Mouse (Mus musculus): ENCODE measurements around the gene Arhgap33.
A peak's percentile ranks its signal among the peaks of the same experiment; 100 is the strongest.

Arhgap33 gene

DNA sequence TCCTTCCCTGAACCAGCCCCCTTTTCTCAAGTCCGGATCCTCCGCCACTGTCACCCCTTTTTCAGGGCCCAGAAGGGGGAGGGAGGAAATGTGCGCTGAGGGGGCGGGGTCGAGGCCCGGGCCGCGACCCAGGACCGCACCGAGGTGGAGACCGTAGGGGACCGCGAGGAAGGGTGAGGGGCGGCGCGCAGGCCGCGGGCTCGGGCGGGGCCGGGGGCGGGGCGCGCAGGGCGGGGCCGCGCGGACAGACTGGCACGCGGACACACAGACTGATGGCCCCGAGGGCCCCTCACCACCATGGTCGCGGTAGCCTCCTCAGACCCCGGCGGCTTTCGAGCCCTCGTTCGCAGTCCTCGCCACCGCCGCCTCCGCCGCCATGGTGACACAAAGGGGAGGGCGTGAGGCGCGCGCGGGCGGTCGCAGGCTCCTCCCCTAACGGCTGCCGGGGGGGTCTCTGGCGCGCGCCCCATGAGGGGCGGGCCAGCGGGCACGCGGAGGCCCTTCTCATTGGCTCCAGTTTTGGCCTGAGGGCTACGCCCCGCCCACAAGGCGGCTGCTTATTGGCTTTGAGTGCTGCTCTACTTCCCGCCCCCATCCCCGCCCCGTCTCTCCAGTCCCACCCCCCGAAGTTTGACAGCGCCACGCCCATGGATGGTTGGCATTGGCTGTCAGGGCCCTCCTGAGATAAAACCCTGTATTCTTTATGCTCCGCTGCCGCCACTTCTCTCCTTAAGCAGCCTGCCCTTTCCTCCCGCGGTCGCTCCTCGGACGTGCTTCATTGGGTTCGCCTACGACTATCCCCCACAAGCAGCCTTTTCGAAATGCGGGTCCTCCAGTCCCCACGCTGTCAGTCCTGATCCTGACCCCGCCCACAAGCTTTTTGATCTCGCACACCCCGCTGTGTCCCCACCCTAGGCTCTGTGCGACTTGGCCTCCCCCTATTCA lies at the start of gene Arhgap33:
Arhgap33 (minus strand) TSS at position 428 of the 945 bp plus-strand sequence.
- DNase-seq: peak; percentile 98 to 99

- DNase-seq: no peak
Measured at GRCm38 (mm10) chr7:30584339-30584738, 49.5 kb upstream of the Arhgap33 start.

- DNase-seq: peak in 1 of 2 experiments; percentile 10
Measured at GRCm38 (mm10) chr7:30581547-30581946, 46.7 kb upstream of the Arhgap33 start.

DNA sequence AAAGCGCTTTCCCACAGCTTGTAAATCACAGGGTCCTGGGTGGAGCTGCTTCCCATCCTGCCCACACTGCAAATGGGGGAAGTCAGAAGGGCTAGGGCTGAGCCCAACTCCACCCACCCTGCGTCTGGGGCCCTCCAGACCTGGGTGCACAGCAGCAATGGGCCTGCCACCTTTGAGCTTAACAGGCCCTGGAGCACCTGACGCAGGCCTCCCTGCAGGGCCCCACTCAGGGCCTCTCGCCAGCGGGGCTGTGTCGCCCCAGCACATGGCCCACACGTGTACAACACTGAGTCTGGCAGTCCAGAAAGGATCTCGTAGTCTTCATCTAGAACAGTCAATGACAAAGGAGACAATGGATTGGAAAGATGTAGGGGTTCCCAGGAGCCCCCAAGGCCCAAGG lies 45.1 kb upstream of the Arhgap33 start:
- no peak for DNase-seq

- DNase-seq: peak; percentile 86 to 90
Measured at GRCm38 (mm10) chr7:30572969-30573368, 38.1 kb upstream of the Arhgap33 start.

- DNase-seq: no peak
Measured at GRCm38 (mm10) chr7:30572389-30572788, 37.5 kb upstream of the Arhgap33 start.

DNA sequence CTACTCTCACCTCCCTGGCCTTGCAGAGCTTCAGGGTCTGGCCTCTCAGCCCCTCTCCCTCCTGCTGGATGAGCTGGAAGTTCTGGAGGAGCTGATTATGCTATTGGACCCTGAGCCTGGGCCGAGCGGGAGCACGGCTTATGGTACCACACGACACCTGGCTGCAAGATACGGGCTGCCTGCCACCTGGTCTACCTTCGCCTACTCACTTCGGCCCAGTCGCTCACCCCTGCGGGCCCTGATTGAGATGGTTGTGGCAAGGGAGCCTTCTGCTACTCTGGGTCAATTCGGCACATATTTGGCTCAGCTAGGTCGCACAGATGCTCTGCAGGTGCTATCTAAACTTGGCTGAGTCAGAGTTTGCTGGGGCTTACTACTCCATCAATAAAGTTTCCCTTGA lies 32.7 kb upstream of the Arhgap33 start:
- no peak for DNase-seq

DNA sequence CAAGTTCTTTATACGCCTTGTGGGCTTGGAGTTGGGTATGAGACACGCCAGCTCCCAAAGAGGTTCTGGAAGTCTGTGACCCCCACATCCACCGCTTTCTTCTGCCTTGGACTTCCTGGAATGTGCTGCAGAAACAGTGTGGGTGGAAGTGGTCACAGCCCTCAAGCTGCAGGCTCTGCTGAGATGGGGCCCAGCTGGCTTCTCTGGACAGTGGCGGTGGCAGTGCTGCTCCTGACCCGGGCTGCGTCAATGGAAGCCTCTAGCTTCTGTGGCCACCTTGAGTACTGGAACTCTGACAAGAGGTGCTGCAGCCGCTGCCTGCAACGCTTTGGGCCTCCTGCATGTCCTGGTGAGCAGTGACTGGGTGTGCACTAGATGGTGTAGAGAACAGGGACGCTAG lies 31.2 kb upstream of the Arhgap33 start:
- no peak for DNase-seq

DNA sequence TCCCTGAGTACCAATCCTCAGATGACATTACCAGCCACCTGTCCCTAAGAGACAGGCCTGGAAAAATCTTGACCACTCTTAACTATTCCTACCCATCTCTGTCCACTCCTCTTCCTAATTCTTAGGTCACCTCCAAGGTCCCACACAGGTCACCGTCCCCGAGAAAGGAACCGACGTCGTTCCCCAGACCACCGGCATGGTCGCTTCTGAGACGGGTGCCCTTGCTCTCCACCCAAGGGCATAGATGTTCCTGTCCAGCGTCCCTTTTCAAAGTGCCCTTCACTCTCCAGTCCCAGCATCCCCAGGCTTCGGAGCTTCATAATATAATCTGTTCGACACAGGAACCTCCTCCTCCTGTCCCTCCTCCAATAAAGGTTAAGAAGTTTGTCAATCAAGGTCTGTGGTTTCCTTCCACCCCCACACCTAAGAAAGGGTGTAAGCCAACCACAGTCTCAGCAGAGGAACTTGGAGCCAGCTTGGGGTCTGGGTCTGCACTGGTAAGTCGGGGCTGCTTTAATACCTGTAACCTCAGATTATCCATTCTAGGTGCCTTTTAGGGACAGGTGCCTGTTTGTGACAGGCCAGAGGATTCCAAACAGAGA lies 30.2 kb upstream of the Arhgap33 start, which contains the start of gene Igflr1:
Igflr1 (plus strand) TSS at position 458 of the 602 bp plus-strand sequence.
- no peak for DNase-seq

GRCm38 (mm10) chr7:30563906-30564280 lies 29.0 kb upstream of the Arhgap33 start:
- DNase-seq: no peak

GRCm38 (mm10) chr7:30563117-30563905 lies 28.5 kb upstream of the Arhgap33 start, which contains the start of the genes U2af1l4, Gm49396 and Psenen:
Gene U2af1l4, plus strand, starts transcription at chr7:30563301.
Gene Gm49396, plus strand, starts transcription at chr7:30563344.
Gene Psenen, minus strand, starts transcription at chr7:30563627.
- DNase-seq: peak; percentile 97 to 98

DNA sequence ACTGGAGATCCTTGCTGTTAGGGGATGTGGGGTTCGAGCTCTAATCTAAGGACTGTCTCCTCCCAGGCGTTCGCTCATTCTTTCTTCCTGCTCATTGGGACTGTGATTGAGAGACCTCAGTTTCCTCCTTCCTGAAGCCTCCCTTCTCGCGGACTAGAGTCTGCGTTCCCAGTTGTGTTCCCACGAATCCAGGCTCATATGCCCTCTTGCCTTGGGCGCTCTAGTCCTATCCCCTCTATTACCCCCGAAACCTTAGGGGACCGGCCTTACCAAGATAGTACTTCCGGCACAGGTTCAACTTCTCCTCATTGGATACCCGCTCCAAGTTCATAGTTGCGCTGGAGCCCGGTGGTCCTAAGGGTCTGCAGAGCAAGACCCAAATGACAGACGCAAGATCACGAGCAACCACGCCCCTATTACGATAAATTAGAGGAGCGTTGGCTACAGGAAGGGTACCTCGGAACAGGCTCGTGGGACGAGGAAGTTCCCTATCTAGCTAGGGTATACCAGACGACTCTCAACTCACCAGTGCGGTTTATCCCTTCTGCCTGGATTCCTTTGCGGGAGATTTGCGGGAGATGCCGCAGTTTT lies 27.8 kb upstream of the Arhgap33 start:
- no peak for DNase-seq

DNA sequence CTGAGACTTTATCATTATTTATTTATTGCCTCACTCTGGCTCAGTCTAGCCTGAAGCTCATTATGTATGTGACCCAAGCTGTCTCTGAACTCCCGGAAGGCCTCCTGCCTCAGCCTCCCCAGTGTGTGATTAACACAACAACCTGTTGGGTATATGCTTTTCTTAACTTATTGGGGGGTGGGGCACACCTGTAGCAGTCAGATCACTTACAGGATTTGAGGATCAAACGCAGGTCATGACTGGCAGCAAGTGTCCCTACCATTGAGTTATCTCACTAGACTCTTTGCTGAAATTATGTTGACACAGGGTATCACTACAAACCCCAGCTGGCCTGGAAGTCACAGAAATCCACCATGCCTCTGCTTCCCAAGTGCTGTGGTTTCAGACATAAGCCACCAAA lies 25.4 kb upstream of the Arhgap33 start:
- DNase-seq: no peak

DNA sequence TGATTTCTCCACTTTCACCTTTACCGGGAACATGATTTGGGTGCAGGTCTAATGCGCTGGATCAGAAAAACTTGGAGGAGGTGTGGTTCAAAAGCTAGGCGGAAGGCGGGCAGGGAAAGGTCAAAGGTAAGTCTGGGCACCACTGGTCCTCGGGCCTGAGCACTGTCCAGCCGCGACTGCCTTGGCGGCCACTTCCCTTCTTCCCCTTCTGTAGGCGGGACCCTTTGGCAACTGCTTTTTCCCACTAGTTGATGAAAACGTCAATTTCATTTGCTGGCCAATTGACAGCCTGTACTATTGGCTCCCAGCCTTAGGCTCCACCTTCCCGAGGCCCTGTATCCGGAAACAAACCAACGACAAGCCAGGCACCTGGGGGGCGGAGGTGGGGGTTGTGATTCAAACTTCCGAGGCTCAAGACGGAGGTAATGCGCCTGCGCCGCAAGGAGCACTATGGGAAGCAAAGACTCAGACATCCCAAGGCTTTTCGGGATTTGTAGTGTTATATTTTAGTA lies 24.6 kb upstream of the Arhgap33 start, which contains the start of gene Lin37:
Lin37 (minus strand) TSS at position 396 of the 512 bp plus-strand sequence.
- peak; percentile 99 for DNase-seq

GRCm38 (mm10) chr7:30558656-30559442 lies 24.0 kb upstream of the Arhgap33 start:
- no peak for DNase-seq

GRCm38 (mm10) chr7:30557901-30558514 lies 23.1 kb upstream of the Arhgap33 start:
- no peak for DNase-seq

DNA sequence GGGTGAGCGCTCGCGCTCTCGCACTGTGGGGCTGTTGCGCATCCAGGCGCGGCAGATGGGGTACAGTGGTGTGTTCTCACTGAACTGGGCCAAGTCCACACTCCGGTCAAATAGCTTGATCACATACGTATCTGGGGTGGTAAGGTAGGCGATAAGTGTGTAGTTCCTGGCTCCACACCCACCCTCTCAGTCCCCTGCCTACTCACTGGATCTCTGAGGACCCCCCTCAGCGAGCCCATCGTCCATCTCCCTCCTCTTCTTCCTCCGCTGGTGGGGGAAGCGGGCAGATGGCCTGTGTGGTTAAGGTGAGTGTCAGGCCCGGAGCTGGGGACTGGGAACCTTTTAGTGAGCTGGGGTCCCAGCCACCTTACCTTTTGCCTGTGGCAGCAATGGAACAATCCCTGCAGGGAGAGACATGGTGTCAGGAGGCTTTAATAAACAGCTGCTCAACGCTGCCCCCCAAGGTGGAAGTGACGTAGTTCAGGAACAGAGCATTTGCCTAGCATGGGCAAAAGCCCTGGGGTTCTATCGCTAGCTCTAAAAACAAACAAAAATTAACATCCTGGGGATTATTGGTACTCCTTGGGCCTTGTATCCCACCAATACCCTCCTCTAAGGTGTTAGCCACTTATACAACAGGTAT lies 22.2 kb upstream of the Arhgap33 start:
- peak in 1 of 2 experiments; percentile 59 for DNase-seq

- no peak for DNase-seq
Measured at GRCm38 (mm10) chr7:30553810-30554584, 19.1 kb upstream of the Arhgap33 start.

DNA sequence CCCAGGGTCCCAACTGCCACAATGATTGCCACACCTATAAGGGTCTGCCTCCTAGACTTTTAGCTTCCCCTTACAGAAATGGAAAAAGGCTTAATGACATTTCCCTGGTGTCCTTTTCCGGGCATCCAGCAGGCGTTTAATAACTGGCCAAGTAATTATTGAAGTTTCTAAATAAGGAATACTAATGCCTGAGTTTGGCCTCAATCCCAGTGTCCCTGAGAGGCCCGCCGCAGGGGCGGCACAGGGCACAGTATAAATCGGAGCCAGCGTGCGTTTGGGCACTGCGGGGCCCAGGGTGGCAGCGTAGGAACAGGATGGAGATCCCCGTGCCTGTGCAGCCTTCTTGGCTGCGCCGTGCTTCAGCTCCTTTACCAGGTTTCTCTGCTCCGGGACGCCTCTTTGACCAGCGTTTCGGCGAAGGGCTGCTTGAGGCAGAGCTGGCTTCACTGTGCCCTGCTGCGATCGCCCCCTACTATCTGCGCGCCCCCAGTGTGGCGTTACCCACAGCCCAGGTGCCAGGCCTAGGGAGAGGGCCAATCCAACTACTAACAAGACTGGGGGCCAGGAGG lies 18.2 kb upstream of the Arhgap33 start:
- peak; percentile 69 to 76 for DNase-seq
